Mouse (Mus musculus) intestine, embryonic 14.5 days (tissue): ENCODE measurements around the gene Edem3. TPM values are rescaled to one million over a fixed set of nuclear protein-coding genes. Genes with fewer than 3 reads are reported as not detected.
"Not testable (repeated sequence)": the region's sequence is repeated elsewhere in the genome, so short reads cannot be mapped to it uniquely, and the experiment has no call there.

Experiments
- ATAC-seq: fragments of 200-750 bp; cut with Nextera tagmentation; replicated peaks from 2 replicates; pipeline ENCODE4 v1.8.0; 2017; ENCODE audit warnings: low read depth, moderate number of reproducible peaks, moderate TSS enrichment, moderate library complexity; ENCODE audit not compliant: low FRiP score, low TSS enrichment
- DNase-seq: peaks from one replicate; pipeline ENCODE4 v3.0.0-alpha.2; 2018; ENCODE audit warnings: low spot score
- H3K27ac ChIP-seq: fragments of 300-500 bp; sonication (generic); 2 replicates; pipeline ENCODE4 v1.5.1; 2014; ENCODE audit warnings: low read depth, mild to moderate bottlenecking, control low read depth
- H3K27me3 ChIP-seq: fragments of 300-500 bp; sonication (generic); replicated peaks from 2 replicates; pipeline ENCODE4 v1.6.1; 2014; ENCODE audit warnings: low read length, control low read depth; ENCODE audit not compliant: control insufficient read depth, insufficient read depth
- H3K36me3 ChIP-seq: fragments of 300-500 bp; sonication (generic); 2 replicates; pipeline ENCODE4 v1.6.1; 2014; ENCODE audit warnings: low read length, control low read depth; ENCODE audit not compliant: control insufficient read depth, insufficient read depth
- H3K4me1 ChIP-seq: fragments of 300-500 bp; sonication (generic); replicated peaks from 2 replicates; pipeline ENCODE4 v1.6.1; 2014; ENCODE audit warnings: low read length, control low read depth, mixed read lengths; ENCODE audit not compliant: control insufficient read depth, insufficient read depth
- H3K4me2 ChIP-seq: fragments of 300-500 bp; sonication (generic); 2 replicates; pipeline ENCODE4 v1.6.1; 2014; ENCODE audit warnings: low read length
- H3K4me3 ChIP-seq: fragments of 300-500 bp; sonication (generic); 2 replicates; pipeline ENCODE4 v1.5.1; 2014; ENCODE audit warnings: low read depth, low read length, control low read depth, mixed read lengths
- H3K9ac ChIP-seq: fragments of 300-500 bp; sonication (generic); 2 replicates; pipeline ENCODE4 v1.6.1; 2014; ENCODE audit warnings: mild to moderate bottlenecking, low read length
- H3K9me3 ChIP-seq: fragments of 300-500 bp; sonication (generic); 2 replicates; pipeline ENCODE4 v1.6.1; 2016; ENCODE audit warnings: low read length, control low read depth; ENCODE audit not compliant: control insufficient read depth
- WGBS: fragments of 180-500 bp; shearing (Covaris S2); extraction: QIAGEN DNeasy Blood & Tissue Kit; methylation state at CpG from one replicate; pipeline ENCODE4 v1.1.7; 2014; 5-methylcytosine and 5-hydroxymethylcytosine counted together
- polyA plus RNA-seq: library from polyadenylated mRNA; unstranded; fragments of >200 nt; fragmentation: Nextera tagmentation; extraction: Ambion mirVana; gene quantifications from 2 replicates; pipeline ENCODE4 v1.2.1, GENCODE M21; 2014

Edem3 gene
- polyA plus RNA-seq, 1 experiment from 2014 or later, result 17.1 TPM

- Histone ChIP-seq H3K36me3 (peaks cover 51% of the 10 kb centered on the region), H3K4me1 (no peaks in the 10 kb centered on the region), H3K9me3 (no peaks in the 10 kb centered on the region), H3K4me2 (no peak overlapping the region), H3K9ac (no peak overlapping the region), H3K27ac (no peak overlapping the region), H3K27me3 (no peaks in the 10 kb centered on the region), H3K4me3 (no peak overlapping the region)
- no peak for DNase-seq
- no peak for ATAC-seq
- 97% methylated on average over 2 of the region's 2 CpGs for WGBS
These were observed 22.4 kb downstream of the Edem3 start for GRCm38 (mm10) chr1:151777616-151778015.

- H3K27me3 ChIP-seq, result no peaks in the 10 kb centered on the region
- H3K9ac ChIP-seq, result no peak overlapping the region
- H3K27ac ChIP-seq, result no peak overlapping the region
- H3K4me2 ChIP-seq, result no peak overlapping the region
- H3K36me3 ChIP-seq, result peaks cover 54% of the 10 kb centered on the region
- no peaks in the 10 kb centered on the region for H3K9me3 ChIP-seq
- no peak overlapping the region for H3K4me3 ChIP-seq
- DNase-seq, result no peak
- 86% methylated on average over 1 of the region's 1 CpGs for WGBS
- ATAC-seq, result no peak
- no peaks in the 10 kb centered on the region for H3K4me1 ChIP-seq
These were observed 23.4 kb downstream of the Edem3 start for GRCm38 (mm10) chr1:151778592-151778991.

GRCm38 (mm10) chr1:151779306-151779705, 24.1 kb downstream of the Edem3 start:
- Histone ChIP-seq H3K9ac (no peak overlapping the region), H3K4me1 (no peaks in the 10 kb centered on the region), H3K4me2 (no peak overlapping the region), H3K9me3 (no peaks in the 10 kb centered on the region), H3K36me3 (peaks cover 55% of the 10 kb centered on the region), H3K4me3 (no peak overlapping the region), H3K27ac (no peak overlapping the region), H3K27me3 (no peaks in the 10 kb centered on the region)
- 88% methylated on average over 2 of the region's 2 CpGs for WGBS
- no peak for ATAC-seq
- DNase-seq, result no peak

GRCm38 (mm10) chr1:151781447-151781846, 26.3 kb downstream of the Edem3 start:
- ATAC-seq (no peak), DNase-seq (no peak)
- H3K9me3 ChIP-seq, result no peaks in the 10 kb centered on the region
- H3K27me3 ChIP-seq, result no peaks in the 10 kb centered on the region
- 87% methylated on average over 7 of the region's 7 CpGs for WGBS
- no peak overlapping the region for H3K9ac ChIP-seq
- H3K4me2 ChIP-seq, result no peak overlapping the region
- H3K27ac ChIP-seq, result no peak overlapping the region
- no peaks in the 10 kb centered on the region for H3K4me1 ChIP-seq
- no peak overlapping the region for H3K4me3 ChIP-seq
- H3K36me3 ChIP-seq, result peaks cover 64% of the 10 kb centered on the region

GRCm38 (mm10) chr1:151783403-151783802, 28.2 kb downstream of the Edem3 start:
- no peaks in the 10 kb centered on the region for H3K4me1 ChIP-seq

GRCm38 (mm10) chr1:151786406-151786805, 31.2 kb downstream of the Edem3 start:
- H3K9me3 ChIP-seq, result no peaks in the 10 kb centered on the region
- no peaks in the 10 kb centered on the region for H3K4me1 ChIP-seq
- ATAC-seq, result no peak
- 85% methylated on average over 5 of the region's 5 CpGs for WGBS
- H3K4me3 ChIP-seq, result no peak overlapping the region
- no peaks in the 10 kb centered on the region for H3K27me3 ChIP-seq
- no peak overlapping the region for H3K27ac ChIP-seq
- H3K9ac ChIP-seq, result no peak overlapping the region
- DNase-seq, result no peak
- peaks cover 51% of the 10 kb centered on the region for H3K36me3 ChIP-seq
- H3K4me2 ChIP-seq, result no peak overlapping the region

More at GRCm38 (mm10) chr1:151783403-151783802, 28.2 kb downstream of the Edem3 start:
- Histone ChIP-seq H3K4me3 (no peak overlapping the region), H3K9me3 (no peaks in the 10 kb centered on the region), H3K27me3 (no peaks in the 10 kb centered on the region), H3K36me3 (peaks cover 67% of the 10 kb centered on the region), H3K27ac (no peak overlapping the region), H3K9ac (no peak overlapping the region), H3K4me2 (no peak overlapping the region)
- ATAC-seq (no peak), DNase-seq (no peak)
- WGBS, result 90% methylated on average over 2 of the region's 2 CpGs

GRCm38 (mm10) chr1:151789136-151789535, 34.0 kb downstream of the Edem3 start:
- peaks cover 43% of the 10 kb centered on the region for H3K36me3 ChIP-seq
- H3K27me3 ChIP-seq, result no peaks in the 10 kb centered on the region
- H3K4me2 ChIP-seq, result no peak overlapping the region
- H3K9ac ChIP-seq, result no peak overlapping the region
- H3K4me3 ChIP-seq, result no peak overlapping the region
- no peak for ATAC-seq
- no peaks in the 10 kb centered on the region for H3K9me3 ChIP-seq
- H3K4me1 ChIP-seq, result no peaks in the 10 kb centered on the region
- WGBS, result 89% methylated on average over 4 of the region's 4 CpGs
- no peak overlapping the region for H3K27ac ChIP-seq
- no peak for DNase-seq

- H3K4me1 ChIP-seq, H3K4me2 ChIP-seq, ATAC-seq, H3K27me3 ChIP-seq, H3K4me3 ChIP-seq, H3K9me3 ChIP-seq, DNase-seq, H3K27ac ChIP-seq, H3K9ac ChIP-seq: not testable (repeated sequence)
- H3K36me3 ChIP-seq, result peaks cover 46% of the 10 kb centered on the region
- 92% methylated on average over 8 of the region's 8 CpGs for WGBS
These were observed 36.9 kb downstream of the Edem3 start for GRCm38 (mm10) chr1:151792076-151792475.

GRCm38 (mm10) chr1:151802795-151803194, 47.6 kb downstream of the Edem3 start:
- ATAC-seq, H3K4me3 ChIP-seq, H3K4me2 ChIP-seq, H3K9ac ChIP-seq, H3K27ac ChIP-seq, H3K9me3 ChIP-seq, H3K27me3 ChIP-seq, H3K4me1 ChIP-seq: not testable (repeated sequence)
- WGBS, result 74% methylated on average over 3 of the region's 3 CpGs
- H3K36me3 ChIP-seq, result peaks cover 53% of the 10 kb centered on the region
- peak; percentile 16 for DNase-seq
